Mouse (Mus musculus): ENCODE measurements around the gene Rbbp4. TPM values are rescaled to one million over a fixed set of nuclear protein-coding genes. Genes with fewer than 3 reads are reported as not detected.

Rbbp4 gene
- total and polyA plus RNA-seq, 3 experiments = 50.9 to 127 TPM; not detected in 1

- DNase-seq (ENCODE audit: low read depth, low spot score) = peak; percentile 46
- Histone ChIP-seq H3K27ac (ENCODE audit: control insufficient read depth, low read depth, low read length) (no peak within 1 kb of the TSS), H3K4me1 (ENCODE audit: control insufficient read depth in 1 of 2, insufficient read depth in 2 of 2, low read length in 2 of 2) (peaks cover 2 to 16% of the 10 kb centered on the region in 2 experiments; a peak in 3 of 4 replicates), H3K36me3 (ENCODE audit: control insufficient read depth in 1 of 2, insufficient read depth in 2 of 2, low read length in 2 of 2) (peaks cover 0 to 5% of the 10 kb centered on the region in 2 experiments; a peak in 2 of 4 replicates), H3K4me3 (ENCODE audit: control insufficient read depth in 1 of 2, insufficient read depth in 1 of 2, low read depth in 2 of 2, low read length in 2 of 2) (peak within 1 kb of the TSS; percentile 85 to 90), H3K27me3 (ENCODE audit: control insufficient read depth in 1 of 2, insufficient read depth in 2 of 2, low read length in 2 of 2) (peaks cover 0 to 3% of the 10 kb centered on the region in 2 experiments; a peak in 2 of 4 replicates), H3K79me2 (ENCODE audit: control insufficient read depth, insufficient read depth, low read length, poor library complexity) (no peaks in the 10 kb centered on the region; the same call in 1 of the 2 replicates), H3K9me3 (replicated peaks; ENCODE audit: insufficient read depth, low read length) (no peaks in the 10 kb centered on the region), H3K9ac (ENCODE audit: control insufficient read depth, low read depth, low read length, poor library complexity, severe bottlenecking) (peak within 1 kb of the TSS; percentile 81)
- no peak for TF ChIP-seq POLR2AphosphoS5 (IDR thresholded peaks at IDR 0.05; ENCODE audit: borderline replicate concordance, low read depth, low read length)
- TF ChIP-seq POLR2A (IDR thresholded peaks at IDR 0.05; ENCODE audit: control insufficient read depth in 1 of 2, insufficient read depth in 1 of 2, low read depth in 1 of 2, low read length in 2 of 2, poor library complexity in 1 of 2) = 0 out of 4 replicates have a peak, but pooled peaks of 1 of the 2 experiments have one; percentile 16
- TF ChIP-seq JUND (IDR thresholded peaks at IDR 0.05; ENCODE audit: low read depth, low read length) = no peak
- TF ChIP-seq SMC3 (IDR thresholded peaks at IDR 0.05; ENCODE audit: low read depth, low read length) = no peak
- TF ChIP-seq ELF1 (IDR thresholded peaks at IDR 0.05; ENCODE audit: low read depth, low read length) = 0 out of 2 replicates have a peak, but pooled peaks have one; percentile 29
- peak; percentile 52; the same call in 1 of the 2 replicates for TF ChIP-seq NRF1 (IDR thresholded peaks at IDR 0.05; ENCODE audit: insufficient read depth, low read depth, low read length, poor library complexity, severe bottlenecking)
Observed at GRCm38 (mm10) chr4:129377601-129378390, 42.6 kb upstream of the Rbbp4 start, which contains the start of gene Zbtb8a. TSS of gene Zbtb8a (minus strand) at chr4:129378116.

GRCm38 (mm10) chr4:129376961-129377545 lies 41.9 kb upstream of the Rbbp4 start:
- H3K27me3 ChIP-seq (ENCODE audit: control insufficient read depth in 1 of 2, insufficient read depth in 2 of 2, low read length in 2 of 2) = peaks cover 0 to 3% of the 10 kb centered on the region in 2 experiments; a peak in 2 of 4 replicates

DNA sequence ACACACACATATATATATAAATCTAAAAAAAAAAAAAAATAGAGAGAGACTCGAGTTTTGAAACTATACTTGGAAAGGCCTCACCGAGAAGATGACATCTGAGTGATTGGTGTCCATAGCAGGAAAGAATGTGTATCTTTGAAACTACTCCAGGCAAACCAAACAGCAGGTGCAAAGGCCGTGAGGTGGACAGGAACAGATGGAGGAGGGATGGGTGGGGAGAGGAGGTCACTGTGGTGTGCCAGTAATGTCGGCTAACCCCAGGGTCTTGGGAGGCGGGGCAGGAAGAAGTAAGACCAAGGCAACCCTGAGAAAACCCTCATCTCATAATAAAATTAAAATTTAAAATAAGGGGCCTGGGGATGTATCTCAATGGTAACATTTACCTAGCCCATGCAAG lies 40.7 kb upstream of the Rbbp4 start:
- Histone ChIP-seq H3K27me3 (ENCODE audit: control insufficient read depth in 1 of 2, insufficient read depth in 2 of 2, low read length in 2 of 2) (peaks cover 0 to 3% of the 10 kb centered on the region in 2 experiments; a peak in 2 of 4 replicates), H3K27ac (ENCODE audit: control insufficient read depth, low read depth, low read length) (no peak overlapping the region), H3K36me3 (ENCODE audit: control insufficient read depth in 1 of 2, insufficient read depth in 2 of 2, low read length in 2 of 2) (peaks cover 0 to 5% of the 10 kb centered on the region in 2 experiments; a peak in 2 of 4 replicates), H3K9ac (ENCODE audit: control insufficient read depth, low read depth, low read length, poor library complexity, severe bottlenecking) (no peak overlapping the region), H3K4me1 (ENCODE audit: control insufficient read depth in 1 of 2, insufficient read depth in 2 of 2, low read length in 2 of 2) (peaks cover 2 to 11% of the 10 kb centered on the region in 2 experiments; a peak in 3 of 4 replicates), H3K4me3 (ENCODE audit: control insufficient read depth in 1 of 2, insufficient read depth in 1 of 2, low read depth in 2 of 2, low read length in 2 of 2) (no peak overlapping the region), H3K79me2 (ENCODE audit: control insufficient read depth, insufficient read depth, low read length, poor library complexity) (no peaks in the 10 kb centered on the region; the same call in 1 of the 2 replicates), H3K9me3 (replicated peaks; ENCODE audit: insufficient read depth, low read length) (no peaks in the 10 kb centered on the region)
- TF ChIP-seq USF2 (IDR thresholded peaks at IDR 0.05; ENCODE audit: borderline replicate concordance in 1 of 2, insufficient read depth in 1 of 2, low read depth in 1 of 2, low read length in 2 of 2) (no peak), NRF1 (IDR thresholded peaks at IDR 0.05; ENCODE audit: insufficient read depth, low read depth, low read length, poor library complexity, severe bottlenecking) (no peak), USF1 (IDR thresholded peaks at IDR 0.05; ENCODE audit: low read depth, low read length) (no peak), CHD1 (IDR thresholded peaks at IDR 0.05; ENCODE audit: low read depth, low read length) (no peak), GATA1 (IDR thresholded peaks at IDR 0.05; ENCODE audit: low read depth, low read length) (no peak), EP300 (IDR thresholded peaks at IDR 0.05; ENCODE audit: low read depth in 1 of 2, low read length in 2 of 2) (no peak), MXI1 (IDR thresholded peaks at IDR 0.05; ENCODE audit: low read depth, low read length) (no peak), KAT2A (conservative IDR thresholded peaks at IDR 0.05; ENCODE audit: low read depth, low read length) (no peak), ZMIZ1 (IDR thresholded peaks at IDR 0.05; ENCODE audit: low read depth, low read length) (no peak), ELF1 (IDR thresholded peaks at IDR 0.05; ENCODE audit: low read depth, low read length) (no peak), POLR2AphosphoS2 (IDR thresholded peaks at IDR 0.05; ENCODE audit: low read length) (no peak), NELFE (IDR thresholded peaks at IDR 0.05; ENCODE audit: low read depth, low read length) (no peak)
- no peak for DNase-seq (ENCODE audit: low read depth, low spot score)

More at GRCm38 (mm10) chr4:129376961-129377545, 41.9 kb upstream of the Rbbp4 start:
- H3K79me2 ChIP-seq (ENCODE audit: control insufficient read depth, insufficient read depth, low read length, poor library complexity) = no peaks in the 10 kb centered on the region; the same call in 1 of the 2 replicates
- H3K36me3 ChIP-seq (ENCODE audit: control insufficient read depth in 1 of 2, insufficient read depth in 2 of 2, low read length in 2 of 2) = peaks cover 0 to 5% of the 10 kb centered on the region in 2 experiments; a peak in 2 of 4 replicates
- H3K4me1 ChIP-seq (ENCODE audit: control insufficient read depth in 1 of 2, insufficient read depth in 2 of 2, low read length in 2 of 2) = peaks cover 2 to 11% of the 10 kb centered on the region in 2 experiments; a peak in 3 of 4 replicates
- TF ChIP-seq POLR2AphosphoS2 (IDR thresholded peaks at IDR 0.05; ENCODE audit: low read length) (no peak), RAD21 (IDR thresholded peaks at IDR 0.05; ENCODE audit: low read depth, low read length) (no peak)
- H3K4me3 ChIP-seq (ENCODE audit: control insufficient read depth in 1 of 2, insufficient read depth in 1 of 2, low read depth in 2 of 2, low read length in 2 of 2) = peak overlapping the region; percentile 82 to 90
- H3K9ac ChIP-seq (ENCODE audit: control insufficient read depth, low read depth, low read length, poor library complexity, severe bottlenecking) = peak overlapping the region; percentile 81
- peak; percentile 54 for DNase-seq (ENCODE audit: low read depth, low spot score)
- H3K9me3 ChIP-seq (replicated peaks; ENCODE audit: insufficient read depth, low read length) = no peaks in the 10 kb centered on the region
- no peak overlapping the region for H3K27ac ChIP-seq (ENCODE audit: control insufficient read depth, low read depth, low read length)

All from MEL (cell line).